Mouse (Mus musculus) MEL (cell line): ENCODE measurements around the gene Tmem206. TPM values are rescaled to one million over a fixed set of nuclear protein-coding genes. Genes with fewer than 3 reads are reported as not detected.

Experiments used
- DNase-seq: peaks from one replicate; pipeline ENCODE4 v3.0.0; 2011; ENCODE audit warnings: low read depth, low spot score
- H3K27ac ChIP-seq: 2 replicates; pipeline ENCODE4 v1.5.1; 2012; ENCODE audit warnings: low read depth, mild to moderate bottlenecking, control low read depth, low read length, moderate library complexity; ENCODE audit not compliant: control insufficient read depth
- H3K27me3 ChIP-seq, 2 experiments: fragments of 150-350 bp in 1 of 2; sonication (generic) in 1 of 2; 2 replicates each; pipeline ENCODE4 v1.6.1; 2012; ENCODE audit warnings: low read length in 2 of 2, mild to moderate bottlenecking in 2 of 2, improper control_type of control experiment in 1 of 2, moderate library complexity in 1 of 2; ENCODE audit not compliant: insufficient read depth in 2 of 2, control insufficient read depth in 1 of 2
- H3K36me3 ChIP-seq, 2 experiments: 2 replicates each; pipeline ENCODE4 v1.6.1; 2012 to 2014; ENCODE audit warnings: low read length in 2 of 2, improper control_type of control experiment in 1 of 2, inconsistent platforms in 1 of 2, mild to moderate bottlenecking in 1 of 2; ENCODE audit not compliant: insufficient read depth in 2 of 2, control insufficient read depth in 1 of 2
- H3K4me1 ChIP-seq, 2 experiments: fragments of 150-350 bp in 1 of 2; sonication (generic) in 1 of 2; 2 replicates each; pipeline ENCODE4 v1.6.1; 2012; ENCODE audit warnings: low read length in 2 of 2, improper control_type of control experiment in 1 of 2, mild to moderate bottlenecking in 1 of 2; ENCODE audit not compliant: insufficient read depth in 2 of 2, control insufficient read depth in 1 of 2
- H3K4me3 ChIP-seq, 2 experiments: fragments of 150-350 bp in 1 of 2; sonication (generic) in 1 of 2; 2 replicates each; pipeline ENCODE4 v1.5.1; 2012; ENCODE audit warnings: low read depth in 2 of 2, low read length in 2 of 2, mild to moderate bottlenecking in 2 of 2, moderate library complexity in 2 of 2, control low read depth in 1 of 2, improper control_type of control experiment in 1 of 2; ENCODE audit not compliant: control insufficient read depth in 1 of 2, insufficient read depth in 1 of 2
- H3K79me2 ChIP-seq: 2 replicates; pipeline ENCODE4 v1.6.1; 2012; ENCODE audit warnings: mild to moderate bottlenecking, low read length, moderate library complexity; ENCODE audit not compliant: control insufficient read depth, poor library complexity, insufficient read depth
- H3K9ac ChIP-seq: 2 replicates; pipeline ENCODE4 v1.6.1; 2012; ENCODE audit warnings: low read depth, mild to moderate bottlenecking, control low read depth, low read length, moderate library complexity; ENCODE audit not compliant: control insufficient read depth, poor library complexity, severe bottlenecking
- H3K9me3 ChIP-seq: fragments of 150-350 bp; sonication (generic); replicated peaks from 2 replicates; pipeline ENCODE4 v1.6.1; 2012; ENCODE audit warnings: mild to moderate bottlenecking, low read length, improper control_type of control experiment, moderate library complexity; ENCODE audit not compliant: insufficient read depth
- CTCF ChIP-seq, 3 experiments: IDR thresholded peaks in 2 of 3; conservative IDR thresholded peaks in 1 of 3; 2 replicates each; pipeline ENCODE4 v1.5.1; 2011 to 2012; ENCODE audit warnings: low read length in 3 of 3, low read depth in 2 of 3, mild to moderate bottlenecking in 2 of 3, improper control_type of control experiment in 1 of 3, inconsistent platforms in 1 of 3, mixed read lengths in 1 of 3, moderate library complexity in 1 of 3; ENCODE audit not compliant: control insufficient read depth in 1 of 3, insufficient read depth in 1 of 3, poor library complexity in 1 of 3, severe bottlenecking in 1 of 3
- E2F4 ChIP-seq: IDR thresholded peaks from 2 replicates; pipeline ENCODE4 v1.6.1; 2011; ENCODE audit warnings: low read depth, low read length, improper control_type of control experiment, borderline replicate concordance
- EP300 ChIP-seq, 2 experiments: IDR thresholded peaks; 2 replicates each; pipeline ENCODE4 v1.6.1; 2011; ENCODE audit warnings: improper control_type of control experiment in 2 of 2, low read length in 2 of 2, low read depth in 1 of 2, mild to moderate bottlenecking in 1 of 2
- HCFC1 ChIP-seq: IDR thresholded peaks from 2 replicates; pipeline ENCODE4 v1.6.1; 2012; ENCODE audit warnings: low read depth, mild to moderate bottlenecking, inconsistent platforms, low read length, improper control_type of control experiment, moderate library complexity
- JUND ChIP-seq: IDR thresholded peaks from 2 replicates; pipeline ENCODE4 v1.6.1; 2011; ENCODE audit warnings: low read depth, mild to moderate bottlenecking, improper control_type of control experiment, low read length
- KAT2A ChIP-seq: conservative IDR thresholded peaks from 2 replicates; pipeline ENCODE4 v1.6.1; 2012; ENCODE audit warnings: low read depth, low read length, improper control_type of control experiment, inconsistent platforms
- MAFK ChIP-seq: IDR thresholded peaks from 2 replicates; pipeline ENCODE4 v1.6.1; 2011; ENCODE audit warnings: low read depth, mild to moderate bottlenecking, low read length, improper control_type of control experiment, borderline replicate concordance
- MAX ChIP-seq: IDR thresholded peaks from 2 replicates; pipeline ENCODE4 v1.6.1; 2011; ENCODE audit warnings: low read length, improper control_type of control experiment
- MXI1 ChIP-seq: IDR thresholded peaks from 2 replicates; pipeline ENCODE4 v1.6.1; 2011; ENCODE audit warnings: mild to moderate bottlenecking, low read depth, low read length, improper control_type of control experiment
- POLR2A ChIP-seq, 2 experiments: IDR thresholded peaks; 2 replicates each; pipeline ENCODE4 v1.6.1; 2011 to 2012; ENCODE audit warnings: low read length in 2 of 2, mild to moderate bottlenecking in 2 of 2, control low read depth in 1 of 2, improper control_type of control experiment in 1 of 2, low read depth in 1 of 2, moderate library complexity in 1 of 2; ENCODE audit not compliant: control insufficient read depth in 1 of 2, insufficient read depth in 1 of 2, poor library complexity in 1 of 2
- RAD21 ChIP-seq: IDR thresholded peaks from 2 replicates; pipeline ENCODE4 v1.6.1; 2011; ENCODE audit warnings: mild to moderate bottlenecking, low read depth, low read length, improper control_type of control experiment
- RCOR1 ChIP-seq: IDR thresholded peaks from 2 replicates; pipeline ENCODE4 v1.6.1; 2012; ENCODE audit warnings: low read depth, mild to moderate bottlenecking, inconsistent platforms, low read length, improper control_type of control experiment
- SIN3A ChIP-seq: IDR thresholded peaks from 2 replicates; pipeline ENCODE4 v1.6.1; 2012; ENCODE audit warnings: low read length, improper control_type of control experiment, inconsistent platforms
- SMC3 ChIP-seq: IDR thresholded peaks from 2 replicates; pipeline ENCODE4 v1.6.1; 2011; ENCODE audit warnings: low read depth, low read length, improper control_type of control experiment
- TCF12 ChIP-seq: IDR thresholded peaks from 2 replicates; pipeline ENCODE4 v1.6.1; 2014; ENCODE audit warnings: low read depth, mild to moderate bottlenecking, inconsistent platforms, low read length, improper control_type of control experiment, moderate library complexity
- ZC3H11A ChIP-seq: IDR thresholded peaks from 2 replicates; pipeline ENCODE4 v1.6.1; 2012; ENCODE audit warnings: low read depth, mild to moderate bottlenecking, inconsistent platforms, low read length, improper control_type of control experiment
- polyA plus RNA-seq, 2 experiments: library from polyadenylated mRNA; stranded (reverse) in 1 of 2; unstranded in 1 of 2; fragments of >175 nt in 1 of 2; fragments of >200 nt in 1 of 2; gene quantifications; 2 replicates each; pipeline versions ENCODE4 v1.2.1 to v1.2.4; 2012; ENCODE audit warnings: low replicate concordance in 2 of 2, low read depth in 1 of 2; ENCODE audit not compliant: insufficient read length in 2 of 2, insufficient read depth in 1 of 2, missing spikeins in 1 of 2
- total RNA-seq: library from RNA; depleted of rRNA; stranded (reverse); fragments of 300-350 nt; gene quantifications from 2 replicates; pipeline ENCODE4 v1.2.3, GENCODE M21; 2012

Gene Tmem206
- total and polyA plus RNA-seq, 3 experiments: 14.3 to 16.2 TPM; not detected in 1

DNA sequence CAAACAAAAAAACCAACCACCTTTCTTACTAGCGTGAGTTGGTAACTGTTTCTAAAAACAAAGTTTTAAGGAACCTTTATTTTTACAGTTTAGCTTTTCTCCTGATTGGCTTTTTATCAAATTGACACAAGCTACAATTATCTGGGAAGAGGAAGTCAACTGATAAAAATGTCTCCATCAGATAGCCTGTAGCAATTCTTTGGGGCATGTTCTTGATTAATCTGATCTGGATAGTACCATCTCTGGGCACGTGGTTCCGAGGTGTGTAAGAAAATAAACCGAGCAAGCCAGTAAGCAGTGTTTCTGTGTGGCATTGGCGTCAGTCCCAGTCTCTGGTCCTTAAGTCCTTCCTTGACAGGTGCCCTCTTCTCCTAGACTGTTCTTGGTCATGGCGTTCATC is 36.7 kb downstream of the Tmem206 start (continued):
- no peak for TF ChIP-seq SMC3

DNA sequence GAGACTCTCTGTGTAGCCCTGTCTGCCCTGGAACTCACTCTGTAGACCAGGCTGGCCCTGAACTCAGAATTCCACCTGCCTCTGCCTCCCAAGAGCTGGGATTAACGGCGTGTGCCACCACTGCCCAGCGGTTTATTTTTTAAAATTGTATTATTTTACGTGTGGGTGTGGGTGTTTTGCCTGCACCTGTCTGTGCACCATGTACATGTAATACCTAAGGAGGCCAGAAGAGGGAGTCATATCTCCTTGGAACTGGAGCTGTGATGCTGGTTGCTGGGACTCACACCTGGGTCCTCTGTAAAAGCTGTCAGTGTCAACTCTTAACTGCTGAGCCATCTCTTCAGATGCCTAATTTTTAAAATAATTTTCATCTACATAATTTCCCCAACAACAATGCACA is 38.8 kb downstream of the Tmem206 start:
- Histone ChIP-seq H3K36me3 (peaks cover 7 to 14% of the 10 kb centered on the region in 2 experiments), H3K9me3 (no peaks in the 10 kb centered on the region), H3K27me3 (no peaks in the 10 kb centered on the region), H3K27ac (no peak overlapping the region), H3K79me2 (no peaks in the 10 kb centered on the region), H3K4me3 (no peak overlapping the region), H3K9ac (no peak overlapping the region), H3K4me1 (peaks cover 4 to 8% of the 10 kb centered on the region in 2 experiments; a peak in 3 of 4 replicates)
- TF ChIP-seq MAX (no peak), POLR2A (IDR thresholded peaks at IDR 0.05; ENCODE audit: control insufficient read depth in 1 of 2, insufficient read depth in 1 of 2, low read depth in 1 of 2, low read length in 2 of 2, poor library complexity in 1 of 2) (no peak), RCOR1 (no peak), KAT2A (no peak), CTCF (IDR thresholded peaks at IDR 0.05 in 2 of 3, conservative IDR thresholded peaks at IDR 0.05 in 1 of 3; ENCODE audit: control insufficient read depth in 1 of 3, insufficient read depth in 1 of 3, low read depth in 2 of 3, low read length in 3 of 3, poor library complexity in 1 of 3, severe bottlenecking in 1 of 3) (peak; percentile 54 to 77 (median 70)), SMC3 (peak; percentile 79), MXI1 (0 out of 2 replicates have a peak, but pooled peaks have one; percentile 28), EP300 (IDR thresholded peaks at IDR 0.05; ENCODE audit: low read depth in 1 of 2, low read length in 2 of 2) (no peak), HCFC1 (no peak), TCF12 (no peak), SIN3A (0 out of 2 replicates have a peak, but pooled peaks have one; percentile 16), ZC3H11A (peak; percentile 79), RAD21 (peak; percentile 85), E2F4 (no peak)
- DNase-seq: peak; percentile 71

- H3K4me3 ChIP-seq: no peak overlapping the region
- no peaks in the 10 kb centered on the region for H3K9me3 ChIP-seq
- H3K27ac ChIP-seq: no peak overlapping the region
- H3K27me3 ChIP-seq: no peaks in the 10 kb centered on the region
- no peaks in the 10 kb centered on the region for H3K4me1 ChIP-seq
- TF ChIP-seq MAX (no peak), JUND (no peak), POLR2A (IDR thresholded peaks at IDR 0.05; ENCODE audit: control insufficient read depth in 1 of 2, insufficient read depth in 1 of 2, low read depth in 1 of 2, low read length in 2 of 2, poor library complexity in 1 of 2) (no peak), CTCF (IDR thresholded peaks at IDR 0.05 in 2 of 3, conservative IDR thresholded peaks at IDR 0.05 in 1 of 3; ENCODE audit: control insufficient read depth in 1 of 3, insufficient read depth in 1 of 3, low read depth in 2 of 3, low read length in 3 of 3, poor library complexity in 1 of 3, severe bottlenecking in 1 of 3) (no peak), E2F4 (no peak), MAFK (no peak), EP300 (IDR thresholded peaks at IDR 0.05; ENCODE audit: low read depth in 1 of 2, low read length in 2 of 2) (no peak)
- TF ChIP-seq, all 39 proteins: peak for 0
- Histone ChIP-seq H3K79me2 (no peaks in the 10 kb centered on the region), H3K9ac (no peak overlapping the region), H3K36me3 (no peaks in the 10 kb centered on the region)
- no peak for DNase-seq
Measured at GRCm38 (mm10) chr1:191368193-191368592, 42.5 kb downstream of the Tmem206 start.
